Mouse (Mus musculus) spleen, embryonic (tissue): Measurements from ENCODE around the gene Baiap2l1.

Source experiments
- CTCF ChIA-PET: fragments of 350-600 bp; sonication (Branson Sonifier 250); formaldehyde crosslinking; loops from one replicate; lab custom pipeline; 2022; lab: Charles Lee

The Baiap2l1 gene

GRCm38 (mm10) chr5:144286591-144287266, 71.2 kb downstream of the Baiap2l1 start:
- CTCF ChIA-PET: interaction anchor here (0.6 kb wide), 1 partner anchor 138 kb away, joined by 8 read pairs; no protein-coding TSS in a partner anchor

GRCm38 (mm10) chr5:144284599-144284998, 73.3 kb downstream of the Baiap2l1 start:
- CTCF ChIA-PET: interaction anchor here (1.1 kb wide), 2 partner anchors 25 to 285 kb away, joined by 3 read pairs; no protein-coding TSS in a partner anchor

GRCm38 (mm10) chr5:144283551-144284031, 74.3 kb downstream of the Baiap2l1 start:
- CTCF ChIA-PET: interaction anchor here (1.1 kb wide), 1 partner anchor 24 kb away, joined by 3 read pairs; no protein-coding TSS in a partner anchor

GRCm38 (mm10) chr5:144282470-144283260, 75.2 kb downstream of the Baiap2l1 start:
- CTCF ChIA-PET: no interaction called here

- CTCF ChIA-PET: no interaction called here
These were observed 78.0 kb downstream of the Baiap2l1 start for GRCm38 (mm10) chr5:144279926-144280325.

GRCm38 (mm10) chr5:144279081-144279541, 78.8 kb downstream of the Baiap2l1 start:
- CTCF ChIA-PET: no interaction called here

- CTCF ChIA-PET: no interaction called here
These were observed 79.4 kb downstream of the Baiap2l1 start for GRCm38 (mm10) chr5:144278374-144278960.

- CTCF ChIA-PET: no interaction called here
These were observed 80.8 kb downstream of the Baiap2l1 start for GRCm38 (mm10) chr5:144276898-144277630.

GRCm38 (mm10) chr5:144274904-144275303, 83.0 kb downstream of the Baiap2l1 start:
- CTCF ChIA-PET: no interaction called here

GRCm38 (mm10) chr5:144271772-144272171, 86.1 kb downstream of the Baiap2l1 start:
- CTCF ChIA-PET: interaction anchor here (0.6 kb wide), 1 partner anchor 45 kb away, joined by 4 read pairs; no protein-coding TSS in a partner anchor

- CTCF ChIA-PET: interaction anchor here (0.6 kb wide), 1 partner anchor 46 kb away, joined by 4 read pairs; no protein-coding TSS in a partner anchor
These were observed 86.8 kb downstream of the Baiap2l1 start for GRCm38 (mm10) chr5:144271118-144271517.

- CTCF ChIA-PET: no interaction called here
These were observed 87.5 kb downstream of the Baiap2l1 start for GRCm38 (mm10) chr5:144270420-144270819.

GRCm38 (mm10) chr5:144269926-144270325, 88.0 kb downstream of the Baiap2l1 start:
- CTCF ChIA-PET: no interaction called here

- CTCF ChIA-PET: interaction anchor here (0.6 kb wide), 1 partner anchor 37 kb away, joined by 4 read pairs; no protein-coding TSS in a partner anchor
These were observed 90.2 kb downstream of the Baiap2l1 start for GRCm38 (mm10) chr5:144267535-144268241.

- CTCF ChIA-PET: no interaction called here
These were observed 94.4 kb downstream of the Baiap2l1 start for GRCm38 (mm10) chr5:144263496-144263895.

- CTCF ChIA-PET: no interaction called here
These were observed 94.8 kb downstream of the Baiap2l1 start for GRCm38 (mm10) chr5:144263082-144263481.

- CTCF ChIA-PET: interaction anchor here (0.7 kb wide), 1 partner anchor 95 kb away, joined by 3 read pairs; no protein-coding TSS in a partner anchor
These were observed 96.1 kb downstream of the Baiap2l1 start for GRCm38 (mm10) chr5:144261829-144262228.

- CTCF ChIA-PET: no interaction called here
These were observed 96.6 kb downstream of the Baiap2l1 start for GRCm38 (mm10) chr5:144261309-144261708.

GRCm38 (mm10) chr5:144260464-144260863, 97.4 kb downstream of the Baiap2l1 start:
- CTCF ChIA-PET: no interaction called here

GRCm38 (mm10) chr5:144259228-144259627, 98.7 kb downstream of the Baiap2l1 start:
- CTCF ChIA-PET: interaction anchor here (0.6 to 1.1 kb wide), 2 partner anchors 25 to 127 kb away, joined by 3 read pairs; no protein-coding TSS in a partner anchor
